Mouse (Mus musculus): ENCODE data around the gene Tle4.

DNA sequence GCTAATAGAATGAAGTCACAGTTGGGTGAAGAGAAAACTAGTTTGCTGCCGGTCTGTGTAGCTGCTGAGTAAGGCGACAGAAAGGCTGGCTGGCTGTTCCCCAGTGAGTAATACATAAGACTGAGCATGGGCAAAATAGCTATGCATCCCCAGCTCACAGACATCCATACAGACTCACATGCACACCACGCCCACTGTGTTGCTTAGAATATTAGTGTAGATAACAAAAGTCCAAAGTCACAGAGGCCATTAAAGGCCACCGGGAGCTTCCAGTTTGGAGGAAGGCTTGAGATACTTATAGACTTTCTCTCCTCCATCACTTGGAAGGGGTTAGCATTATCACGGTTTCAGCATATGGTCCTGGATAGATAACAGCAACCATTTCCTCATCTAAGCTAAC, 178.0 kb downstream of the Tle4 start:
- TF ChIP-seq GATA1 (IDR thresholded peaks at IDR 0.05; ENCODE audit: borderline replicate concordance, low read length) (no peak), FLI1 (IDR thresholded peaks at IDR 0.05; ENCODE audit: low read length) (no peak)

All from megakaryocyte, embryonic 14.5 days (primary cell).